Mouse (Mus musculus) kidney, adult 2 months (tissue): ENCODE measurements around the gene C1qtnf7. TPM values are rescaled to one million over a fixed set of nuclear protein-coding genes. Genes with fewer than 3 reads are reported as not detected.

Source experiments
- DNase-seq: peaks from one replicate; pipeline ENCODE4 v3.0.0; 2021
- H3K27ac ChIP-seq: fragments of 200-500 bp; 2 replicates; pipeline ENCODE4 v1.5.1; 2012; ENCODE audit warnings: low read depth, low read length, control low read depth, inconsistent platforms; ENCODE audit not compliant: insufficient read depth
- H3K27me3 ChIP-seq: fragments of 200-500 bp; replicated peaks from 2 replicates; pipeline ENCODE4 v1.6.1; 2012; ENCODE audit warnings: mild to moderate bottlenecking, moderate library complexity, low read length, inconsistent platforms; ENCODE audit not compliant: control insufficient read depth, insufficient read depth
- H3K36me3 ChIP-seq: fragments of 200-500 bp; 2 replicates; pipeline ENCODE4 v1.6.1; 2012; ENCODE audit warnings: mild to moderate bottlenecking, moderate library complexity, low read length, inconsistent platforms; ENCODE audit not compliant: control insufficient read depth, insufficient read depth
- H3K4me1 ChIP-seq: fragments of 200-500 bp; 2 replicates; pipeline ENCODE4 v1.6.1; 2011; ENCODE audit warnings: low read length; ENCODE audit not compliant: control insufficient read depth, insufficient read depth
- H3K4me3 ChIP-seq: fragments of 200-500 bp; 2 replicates; pipeline ENCODE4 v1.5.1; 2011; ENCODE audit warnings: mild to moderate bottlenecking, low read depth, low read length, control low read depth; ENCODE audit not compliant: insufficient read depth
- CTCF ChIP-seq: fragments of 200-500 bp; conservative IDR thresholded peaks from 2 replicates; pipeline ENCODE4 v1.5.1; 2011; ENCODE audit warnings: low read depth, mild to moderate bottlenecking, control low read depth, low read length, moderate library complexity, mixed read lengths; ENCODE audit not compliant: insufficient read depth, insufficient read length
- POLR2A ChIP-seq: fragments of 200-500 bp; IDR thresholded peaks from one replicate; pipeline ENCODE4 v1.6.1; 2011; ENCODE audit warnings: low read depth, low read length, control low read depth
- WGBS: fragments of 180-500 bp; shearing (Covaris S2); methylation state at CpG from one replicate; pipeline ENCODE4 v1.1.7; 2018; 5-methylcytosine and 5-hydroxymethylcytosine counted together
- polyA plus RNA-seq: library from polyadenylated mRNA; depleted of rRNA; stranded (reverse); fragments of >200 nt; gene quantifications from 2 replicates; pipeline ENCODE4 v1.2.3, GENCODE M21; 2012

The C1qtnf7 gene
- polyA plus RNA-seq, 1 experiment = 4.0 TPM

DNA sequence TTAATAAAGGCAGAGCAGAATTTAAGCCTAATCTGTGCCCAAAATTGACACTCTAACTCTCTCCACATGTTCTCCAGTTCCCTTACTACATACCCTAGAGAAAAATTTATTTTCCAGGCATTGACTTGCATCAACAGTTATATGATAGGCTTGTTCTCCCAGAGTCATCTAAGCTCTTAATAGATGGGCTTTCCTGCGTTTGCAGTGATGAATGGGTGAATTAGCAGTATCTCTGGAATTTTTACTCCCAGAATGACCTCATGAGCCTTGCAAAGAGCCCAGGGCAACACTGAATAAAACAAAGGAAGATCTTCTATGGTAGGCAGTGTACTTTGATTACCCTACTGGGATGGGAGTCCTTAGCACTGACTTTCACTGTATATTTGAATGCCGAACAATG is 33.5 kb upstream of the C1qtnf7 start:
- Histone ChIP-seq H3K4me3 (no peak overlapping the region), H3K4me1 (no peaks in the 10 kb centered on the region), H3K27me3 (no peaks in the 10 kb centered on the region), H3K27ac (no peak overlapping the region), H3K36me3 (no peaks in the 10 kb centered on the region)
- 51% methylated on average over 2 of the region's 2 CpGs for WGBS
- TF ChIP-seq CTCF (no peak), POLR2A (no peak)
- no peak for DNase-seq

DNA sequence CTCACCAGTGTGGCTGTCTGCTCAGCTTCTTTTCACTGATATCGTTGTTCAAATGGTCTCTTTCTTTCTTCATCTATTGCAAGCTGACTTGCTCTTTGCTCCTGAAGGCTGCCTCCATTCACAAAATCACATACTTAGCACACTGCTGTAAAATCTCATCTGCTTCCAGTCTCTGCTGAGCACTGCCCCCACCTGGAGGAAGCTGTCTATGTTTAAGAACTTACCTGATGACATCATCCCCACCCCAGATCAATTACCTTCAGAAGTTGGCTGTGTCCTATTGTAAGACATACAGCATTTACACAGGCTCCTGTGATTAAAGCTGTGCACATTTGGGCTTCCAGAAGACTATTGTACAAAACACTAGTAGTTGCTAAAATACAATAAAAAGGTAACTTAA is 13.5 kb upstream of the C1qtnf7 start:
- no peak for DNase-seq
- H3K4me3 ChIP-seq = no peak overlapping the region
- TF ChIP-seq POLR2A (no peak), CTCF (no peak; the same call in 1 of the 2 replicates)
- no peaks in the 10 kb centered on the region for H3K4me1 ChIP-seq
- 92% methylated on average over 1 of the region's 1 CpGs for WGBS
- no peaks in the 10 kb centered on the region for H3K36me3 ChIP-seq
- no peaks in the 10 kb centered on the region for H3K27me3 ChIP-seq
- no peak overlapping the region for H3K27ac ChIP-seq

DNA sequence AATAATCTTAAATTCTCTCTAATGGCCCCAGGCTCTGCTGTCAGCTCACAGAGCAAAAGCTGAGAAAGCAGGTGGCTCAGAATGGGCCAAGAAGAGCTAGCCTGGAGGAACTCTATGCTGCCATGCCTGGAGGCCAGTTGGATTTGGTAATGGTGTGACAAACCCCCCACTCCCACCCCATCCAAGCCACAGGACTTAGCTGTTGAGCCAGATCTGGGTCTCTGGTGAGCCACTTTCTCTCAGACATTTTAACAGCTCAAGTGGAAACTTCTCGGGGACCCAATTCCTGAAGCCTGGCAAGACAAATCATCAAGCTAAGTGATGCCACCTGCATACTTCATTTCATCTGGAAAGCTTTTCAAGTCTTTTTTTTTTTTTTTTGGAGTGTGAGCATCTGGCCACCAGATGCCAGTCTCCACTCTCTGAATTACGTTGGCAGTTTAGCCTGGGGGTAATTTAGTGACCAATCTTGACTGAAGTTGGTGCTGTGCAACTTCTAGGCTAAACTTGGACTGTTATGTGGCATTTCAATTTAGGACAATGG is 11.0 kb upstream of the C1qtnf7 start:
- no peaks in the 10 kb centered on the region for H3K4me1 ChIP-seq
- H3K27ac ChIP-seq = no peak overlapping the region
- H3K36me3 ChIP-seq = no peaks in the 10 kb centered on the region
- WGBS = 55% methylated on average over 2 of the region's 2 CpGs
- DNase-seq = no peak
- no peak for TF ChIP-seq POLR2A
- TF ChIP-seq CTCF = no peak
- no peaks in the 10 kb centered on the region for H3K27me3 ChIP-seq
- no peak overlapping the region for H3K4me3 ChIP-seq

DNA sequence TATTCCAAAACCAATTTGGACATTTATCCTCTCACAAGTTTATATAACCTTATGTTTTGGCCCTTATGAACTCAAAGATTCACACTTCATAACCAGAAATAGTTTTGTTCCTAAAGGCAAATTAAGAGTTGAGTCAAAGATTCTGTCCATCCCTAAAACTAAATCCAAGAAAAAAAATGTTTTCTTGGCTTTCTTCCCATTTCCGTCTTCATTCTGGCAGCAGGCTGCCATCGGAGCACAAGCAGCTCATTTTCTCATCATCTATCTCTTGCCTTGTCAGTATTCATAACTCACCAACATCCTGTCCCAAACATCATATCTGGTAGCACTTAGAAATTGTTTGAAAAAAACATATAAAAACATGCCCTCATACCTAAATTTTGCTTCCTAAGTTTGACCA is 6.9 kb upstream of the C1qtnf7 start:
- no peaks in the 10 kb centered on the region for H3K4me1 ChIP-seq
- 48% methylated on average over 2 of the region's 2 CpGs for WGBS
- no peaks in the 10 kb centered on the region for H3K36me3 ChIP-seq
- TF ChIP-seq CTCF (no peak), POLR2A (no peak)
- peak; percentile 43 for DNase-seq
- H3K27me3 ChIP-seq = no peaks in the 10 kb centered on the region
- H3K4me3 ChIP-seq = no peak overlapping the region
- no peak overlapping the region for H3K27ac ChIP-seq

DNA sequence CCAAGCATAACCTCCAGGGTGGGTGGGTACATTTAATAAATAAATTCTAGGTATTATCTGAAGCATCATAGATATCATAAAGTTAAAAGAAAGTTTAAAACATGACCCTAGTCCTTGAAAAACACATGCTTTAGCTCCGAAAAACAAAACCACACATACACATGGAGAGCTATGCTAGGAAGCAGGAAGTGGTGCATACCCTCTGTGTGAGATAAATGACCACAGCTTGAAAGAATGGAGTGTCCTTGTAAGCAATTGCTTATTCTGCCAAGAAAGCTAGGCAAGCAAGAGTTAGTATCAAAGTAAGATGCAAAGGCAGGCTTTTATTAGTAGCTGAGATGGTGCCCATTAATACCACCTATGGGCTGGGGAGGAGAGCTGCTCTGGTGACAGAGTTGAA is 6.4 kb upstream of the C1qtnf7 start:
- H3K4me3 ChIP-seq = no peak overlapping the region
- no peaks in the 10 kb centered on the region for H3K4me1 ChIP-seq
- no peaks in the 10 kb centered on the region for H3K27me3 ChIP-seq
- no peak for DNase-seq
- H3K36me3 ChIP-seq = no peaks in the 10 kb centered on the region
- H3K27ac ChIP-seq = no peak overlapping the region
- WGBS = 57% methylated on average over 1 of the region's 1 CpGs
- no peak for TF ChIP-seq CTCF

DNA sequence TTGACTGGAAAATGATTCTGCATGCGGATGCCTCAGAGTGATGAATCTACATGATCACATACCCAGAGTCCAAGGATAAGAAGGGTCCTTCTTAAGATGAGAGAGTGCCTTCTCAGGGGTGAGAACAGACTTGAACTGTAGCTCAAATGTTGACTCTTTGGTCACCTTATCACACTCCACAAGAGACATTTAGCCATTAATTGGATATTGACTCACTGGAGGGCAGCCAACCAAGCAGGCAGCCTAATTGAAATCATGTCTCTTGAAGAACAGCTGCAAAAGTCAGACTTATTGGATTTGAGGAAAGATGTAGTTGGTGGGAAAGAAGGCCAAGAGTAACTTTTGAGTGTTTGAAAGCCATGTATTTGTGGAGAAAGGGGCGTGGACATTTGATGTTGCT is 4.2 kb upstream of the C1qtnf7 start:
- H3K36me3 ChIP-seq = no peaks in the 10 kb centered on the region
- WGBS = 84% methylated on average over 2 of the region's 2 CpGs
- DNase-seq = no peak
- no peaks in the 10 kb centered on the region for H3K4me1 ChIP-seq
- no peak overlapping the region for H3K4me3 ChIP-seq
- H3K27me3 ChIP-seq = no peaks in the 10 kb centered on the region
- no peak overlapping the region for H3K27ac ChIP-seq
- no peak for TF ChIP-seq CTCF
- TF ChIP-seq POLR2A = no peak

DNA sequence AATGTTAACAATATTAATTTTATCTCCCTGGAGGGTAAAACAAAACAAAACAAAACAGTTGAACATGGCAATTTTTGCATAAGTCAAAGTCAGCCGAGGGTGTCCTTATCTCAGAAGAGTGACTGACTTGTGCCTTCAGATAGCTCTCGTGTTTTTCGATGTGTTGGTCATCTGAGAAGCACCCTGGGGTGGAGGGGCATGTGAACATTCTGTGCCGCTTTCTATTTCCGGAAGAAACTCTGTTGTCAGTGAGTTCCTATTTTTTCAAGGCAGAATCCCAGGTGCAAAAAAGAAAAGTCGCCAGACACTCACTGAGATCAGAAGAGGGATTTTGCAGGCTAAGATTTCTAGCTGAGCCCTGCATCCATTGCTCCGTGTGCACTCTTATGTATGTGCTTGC is 1.2 kb downstream of the C1qtnf7 start:
- WGBS = 29% methylated on average over 7 of the region's 7 CpGs
- Histone ChIP-seq H3K36me3 (no peaks in the 10 kb centered on the region), H3K27ac (peak overlapping the region; percentile 28), H3K27me3 (no peaks in the 10 kb centered on the region), H3K4me3 (peak overlapping the region; percentile 48), H3K4me1 (no peaks in the 10 kb centered on the region)
- DNase-seq = no peak
- TF ChIP-seq CTCF (no peak), POLR2A (no peak)

DNA sequence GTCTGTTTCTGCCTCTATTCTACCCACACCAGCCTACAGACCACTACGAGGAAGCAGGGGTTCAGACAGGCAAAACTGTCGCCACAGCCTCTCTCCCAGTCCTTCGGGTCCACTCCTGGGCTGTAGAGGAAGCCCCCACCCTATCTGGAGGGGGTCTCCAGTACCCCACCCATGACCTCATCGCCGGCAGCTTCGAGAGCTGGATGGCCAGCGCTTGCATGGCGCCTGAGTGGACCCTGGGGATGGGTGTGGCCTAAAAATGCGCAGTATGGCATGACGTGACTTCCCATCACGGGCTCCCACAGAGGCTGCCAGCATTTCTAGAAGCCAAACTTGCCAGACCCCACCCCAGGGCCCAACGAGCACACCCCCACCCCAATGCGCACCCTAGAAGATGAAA is 2.0 kb downstream of the C1qtnf7 start:
- TF ChIP-seq POLR2A (no peak), CTCF (no peak)
- H3K4me1 ChIP-seq = no peaks in the 10 kb centered on the region
- 87% methylated on average over 13 of the region's 13 CpGs for WGBS
- no peaks in the 10 kb centered on the region for H3K27me3 ChIP-seq
- H3K36me3 ChIP-seq = no peaks in the 10 kb centered on the region
- DNase-seq = no peak
- peak overlapping the region; percentile 48 for H3K4me3 ChIP-seq
- peak overlapping the region; percentile 28 for H3K27ac ChIP-seq
